Mouse (Mus musculus) heart, postnatal 25 days (tissue): Measurements from ENCODE around the gene Gm45623. TPM values are rescaled to one million over a fixed set of nuclear protein-coding genes. Genes with fewer than 3 reads are reported as not detected.

ENCODE experiments used
- DNase-seq: peaks from one replicate; pipeline ENCODE4 v3.0.0; 2022; ENCODE audit warnings: low spot score
- intact Hi-C: fragments of 180-260 bp; cut with DNase I; formaldehyde crosslinking; loops from one replicate; pipeline ENCODE4 v1.15.1; 2025
- total RNA-seq, 2 experiments: library from RNA; stranded (reverse); gene quantifications; 2 replicates each; pipeline ENCODE4 v1.2.3; 2021

The Gm45623 gene
- total RNA-seq, 2 experiments from 2014 or later: not detected

DNA sequence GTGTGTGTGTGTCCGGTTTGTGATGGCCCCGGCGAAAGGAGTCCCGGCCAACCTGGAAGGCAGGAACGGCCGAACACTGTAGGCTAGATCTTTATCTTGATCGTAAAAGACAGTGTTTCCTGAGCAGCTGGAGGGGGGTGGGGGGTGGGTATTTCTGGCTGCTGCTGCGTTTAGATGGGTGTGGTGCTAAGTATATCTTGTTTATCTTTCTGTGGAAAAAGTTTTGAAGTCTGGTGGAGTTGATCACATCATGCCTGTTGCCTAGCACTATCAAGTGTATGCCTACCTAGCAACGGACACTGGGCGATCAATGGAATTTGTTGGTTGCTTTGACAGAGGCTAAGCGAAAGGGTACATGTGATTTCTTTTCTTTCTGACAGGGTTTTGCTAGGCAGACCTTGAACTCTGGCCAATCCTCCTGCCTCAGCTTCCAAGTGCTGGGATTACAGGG, 49.7 kb downstream of the Gm45623 start:
- DNase-seq: no peak
- intact Hi-C loops: loop anchor here (5.0 kb wide), 1 partner anchor 42 kb away; no protein-coding TSS in a partner anchor

DNA sequence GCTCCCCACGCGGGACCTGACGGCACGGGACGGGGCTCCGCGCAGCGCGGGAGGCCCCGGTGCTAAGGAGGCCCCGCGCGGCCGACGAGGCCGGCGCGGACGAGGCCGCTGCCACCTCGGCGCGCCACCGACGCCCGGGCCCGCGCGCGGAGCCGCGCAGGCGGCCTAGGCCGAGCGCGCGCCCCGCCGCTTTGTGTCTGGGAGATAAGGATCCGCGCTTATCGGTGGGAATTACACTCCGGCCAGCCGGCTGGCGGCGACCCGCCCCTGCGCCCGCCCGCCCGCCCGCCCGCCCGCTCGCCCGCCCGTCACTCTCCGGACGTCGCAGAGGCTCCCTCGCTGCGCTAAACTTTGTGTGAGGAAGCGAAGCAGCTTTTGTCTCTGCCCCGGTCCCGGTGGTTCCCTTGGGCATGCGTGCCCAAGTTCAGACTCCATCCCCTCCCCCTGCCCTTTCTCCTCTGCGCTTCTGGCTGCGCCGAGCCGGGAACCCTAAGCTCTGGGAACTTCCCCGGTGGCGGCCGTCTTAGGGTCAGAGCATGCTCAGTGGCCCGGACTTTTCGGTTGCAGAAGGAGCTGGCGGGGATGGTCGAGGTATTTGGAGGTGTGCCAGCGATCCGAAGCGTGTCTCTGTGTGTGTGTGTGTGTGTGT, 50.3 kb downstream of the Gm45623 start:
- intact Hi-C loops: loop anchor here (5.0 kb wide), 1 partner anchor 41 kb away; no protein-coding TSS in a partner anchor
- peak; percentile 62 for DNase-seq

DNA sequence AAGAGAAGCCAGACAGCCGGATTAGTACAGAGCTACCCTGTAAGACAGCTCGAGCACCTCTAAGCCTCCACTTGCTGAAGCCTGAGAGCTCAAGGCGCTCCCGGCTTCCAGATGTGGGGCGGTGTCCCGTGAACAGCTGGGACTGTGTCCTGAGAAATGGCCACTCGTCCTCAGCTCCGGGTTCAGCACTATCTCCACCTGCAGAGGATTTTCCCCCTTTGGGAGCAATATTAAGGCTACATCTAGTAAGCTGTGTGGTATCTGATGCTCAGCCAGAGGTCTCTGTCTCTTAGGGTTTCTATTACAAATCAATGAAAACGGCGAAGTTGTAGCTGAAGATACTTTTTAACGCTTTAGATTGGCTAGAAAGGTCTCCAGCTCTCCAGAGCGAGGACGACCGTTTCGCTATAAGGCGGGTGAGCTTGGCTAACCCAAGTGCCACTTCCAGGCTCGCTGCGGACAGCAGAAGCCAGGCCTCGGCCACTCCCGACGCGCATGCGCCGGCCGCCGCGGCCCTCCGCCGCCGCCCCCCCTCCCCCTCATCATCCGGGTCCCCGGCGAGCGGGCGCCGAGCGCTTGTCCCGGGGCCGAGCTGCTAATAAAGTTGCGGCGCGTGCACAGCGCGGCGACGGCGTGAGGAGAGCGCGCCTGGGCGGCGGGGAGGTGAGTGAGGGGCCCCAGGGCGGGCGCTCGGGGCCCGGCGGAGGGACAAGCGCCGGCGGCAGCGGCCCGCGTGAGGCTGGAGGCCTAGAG, 51.0 kb downstream of the Gm45623 start, which contains the start of gene Smad5:
Smad5 (plus strand) TSS at position 542 of the 753 bp plus-strand sequence.
- DNase-seq: peak; percentile 77
- intact Hi-C loops: loop anchor here (5.0 kb wide), 1 partner anchor 40 kb away; no protein-coding TSS in a partner anchor

Other genes with a start within 250 kb of the Gm45623 start
- gene Fbxl21, start 231.4 kb downstream of the Gm45623 start, total RNA-seq: under 1 TPM; 0.47 to 0.67 TPM
- gene Lect2, start 205.3 kb downstream of the Gm45623 start, total RNA-seq: not detected
- 10 to 100 TPM; 19.3 to 23.4 TPM for gene Tgfbi, start 144.3 kb downstream of the Gm45623 start, total RNA-seq
- 10 to 100 TPM; 29.5 to 34.6 TPM for gene Smad5, start 50.8 kb downstream of the Gm45623 start, total RNA-seq
- not detected for gene Trpc7, start 142.2 kb upstream of the Gm45623 start, total RNA-seq